Mouse (Mus musculus) hindbrain, embryonic 14.5 days (tissue): Measurements from ENCODE around the gene Zfp598. TPM values are rescaled to one million over a fixed set of nuclear protein-coding genes. Genes with fewer than 3 reads are reported as not detected.

Experiments
- ATAC-seq: fragments of 200-750 bp; cut with Nextera tagmentation; 2 replicates; pipeline ENCODE4 v1.8.0; 2017; ENCODE audit warnings: moderate number of reproducible peaks, mild to moderate bottlenecking, moderate TSS enrichment, moderate library complexity; ENCODE audit not compliant: low FRiP score
- DNase-seq: peaks from one replicate; pipeline ENCODE4 v3.0.0-alpha.2; 2015; ENCODE audit warnings: low spot score
- H3K27ac ChIP-seq: fragments of 300-500 bp; sonication (generic); 2 replicates; pipeline ENCODE4 v1.5.1; 2014; ENCODE audit warnings: mild to moderate bottlenecking, moderate library complexity
- H3K27me3 ChIP-seq: fragments of 300-500 bp; sonication (generic); 2 replicates; pipeline ENCODE4 v1.6.1; 2014; ENCODE audit warnings: mild to moderate bottlenecking, low read length, mixed read lengths; ENCODE audit not compliant: control insufficient read depth, insufficient read depth
- H3K36me3 ChIP-seq: fragments of 300-500 bp; sonication (generic); replicated peaks from 2 replicates; pipeline ENCODE4 v1.6.1; 2014; ENCODE audit not compliant: control insufficient read depth, insufficient read depth
- H3K4me1 ChIP-seq: fragments of 300-500 bp; sonication (generic); replicated peaks from 2 replicates; pipeline ENCODE4 v1.6.1; 2014; ENCODE audit warnings: antibody characterized with exemption, low read length, mixed read lengths; ENCODE audit not compliant: control insufficient read depth, insufficient read depth
- H3K4me2 ChIP-seq: fragments of 300-500 bp; sonication (generic); replicated peaks from 2 replicates; pipeline ENCODE4 v1.6.1; 2014; ENCODE audit warnings: mild to moderate bottlenecking, moderate library complexity
- H3K4me3 ChIP-seq: fragments of 300-500 bp; sonication (generic); replicated peaks from 2 replicates; pipeline ENCODE4 v1.5.1; 2014; ENCODE audit warnings: mild to moderate bottlenecking, low read length
- H3K9ac ChIP-seq: fragments of 300-500 bp; sonication (generic); 2 replicates; pipeline ENCODE4 v1.6.1; 2014
- H3K9me3 ChIP-seq: fragments of 300-500 bp; sonication (generic); 2 replicates; pipeline ENCODE4 v1.6.1; 2016; ENCODE audit warnings: low read length; ENCODE audit not compliant: control insufficient read depth
- WGBS: fragments of 180-500 bp; shearing (Covaris S2); extraction: QIAGEN DNeasy Blood & Tissue Kit; methylation state at CpG from one replicate; pipeline ENCODE4 v1.1.7; 2014; 5-methylcytosine and 5-hydroxymethylcytosine counted together
- polyA plus RNA-seq: library from polyadenylated mRNA; unstranded; fragments of >200 nt; fragmentation: Nextera tagmentation; extraction: Ambion mirVana; gene quantifications from 2 replicates; pipeline ENCODE4 v1.2.1, GENCODE M21; 2014

Zfp598 gene
- polyA plus RNA-seq, 1 experiment from 2014 or later, result 22.8 TPM

DNA sequence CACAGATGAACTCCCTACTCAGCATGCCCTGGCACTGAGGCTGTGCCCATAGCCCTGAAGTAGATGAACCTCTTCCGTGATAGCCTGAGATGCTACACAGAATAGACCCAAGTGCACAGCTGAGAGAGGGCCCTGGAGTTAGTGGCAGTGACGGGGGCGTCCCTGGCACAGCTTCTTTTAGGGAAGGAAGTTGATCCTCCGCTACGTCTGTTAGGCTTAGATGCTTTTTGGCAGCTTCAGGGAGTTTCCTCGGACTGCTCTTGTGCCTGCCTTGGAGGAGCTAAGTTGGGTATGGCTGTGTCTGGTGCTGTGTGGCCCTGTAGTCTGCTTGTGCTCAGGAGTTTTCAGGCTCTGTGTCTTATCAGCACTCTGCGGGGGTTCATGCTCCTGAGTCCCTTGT, 4.8 kb downstream of the Zfp598 start:
- H3K9ac ChIP-seq, result no peak overlapping the region
- no peaks in the 10 kb centered on the region for H3K9me3 ChIP-seq
- H3K4me1 ChIP-seq, result peaks cover 25% of the 10 kb centered on the region
- H3K27me3 ChIP-seq, result no peaks in the 10 kb centered on the region
- ATAC-seq (no peak), DNase-seq (no peak)
- H3K4me2 ChIP-seq, result no peak overlapping the region
- H3K27ac ChIP-seq, result no peak overlapping the region
- 86% methylated on average over 7 of the region's 7 CpGs for WGBS
- H3K4me3 ChIP-seq, result no peak overlapping the region
- peaks cover 26% of the 10 kb centered on the region for H3K36me3 ChIP-seq

GRCm38 (mm10) chr17:24676187-24676586, 6.7 kb downstream of the Zfp598 start:
- DNase-seq (peak; percentile 66), ATAC-seq (no peak)
- H3K27ac ChIP-seq, result no peak overlapping the region
- no peaks in the 10 kb centered on the region for H3K27me3 ChIP-seq
- WGBS, result 56% methylated on average over 2 of the region's 2 CpGs
- H3K9ac ChIP-seq, result no peak overlapping the region
- H3K4me2 ChIP-seq, result no peak overlapping the region
- no peak overlapping the region for H3K4me3 ChIP-seq
- peaks cover 46% of the 10 kb centered on the region for H3K36me3 ChIP-seq
- no peaks in the 10 kb centered on the region for H3K9me3 ChIP-seq
- peaks cover 15% of the 10 kb centered on the region for H3K4me1 ChIP-seq

DNA sequence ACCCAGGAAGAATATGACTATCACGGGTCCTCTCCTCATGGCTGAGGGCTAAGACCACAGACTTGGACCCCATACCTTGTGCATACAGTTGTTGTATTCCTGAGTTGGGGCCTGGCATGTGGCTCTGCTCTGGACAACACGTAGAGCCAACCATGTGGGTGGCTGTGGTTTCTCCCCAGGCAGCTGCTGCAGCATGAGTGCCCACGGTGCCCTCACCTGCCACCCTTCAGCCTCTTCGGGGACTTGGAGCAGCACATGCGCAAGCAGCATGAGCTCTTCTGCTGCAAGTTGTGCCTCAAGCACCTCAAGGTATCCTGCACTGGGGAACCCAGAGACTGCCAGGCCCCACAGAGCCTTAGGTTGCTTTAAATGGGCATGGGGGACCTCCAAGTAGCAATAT, 7.4 kb downstream of the Zfp598 start:
- ATAC-seq, result no peak
- Histone ChIP-seq H3K4me1 (peaks cover 8% of the 10 kb centered on the region), H3K36me3 (peaks cover 52% of the 10 kb centered on the region), H3K27me3 (no peaks in the 10 kb centered on the region), H3K4me2 (no peak overlapping the region), H3K4me3 (no peak overlapping the region), H3K27ac (no peak overlapping the region), H3K9ac (no peak overlapping the region), H3K9me3 (no peaks in the 10 kb centered on the region)
- WGBS, result 92% methylated on average over 5 of the region's 5 CpGs
- no peak for DNase-seq

DNA sequence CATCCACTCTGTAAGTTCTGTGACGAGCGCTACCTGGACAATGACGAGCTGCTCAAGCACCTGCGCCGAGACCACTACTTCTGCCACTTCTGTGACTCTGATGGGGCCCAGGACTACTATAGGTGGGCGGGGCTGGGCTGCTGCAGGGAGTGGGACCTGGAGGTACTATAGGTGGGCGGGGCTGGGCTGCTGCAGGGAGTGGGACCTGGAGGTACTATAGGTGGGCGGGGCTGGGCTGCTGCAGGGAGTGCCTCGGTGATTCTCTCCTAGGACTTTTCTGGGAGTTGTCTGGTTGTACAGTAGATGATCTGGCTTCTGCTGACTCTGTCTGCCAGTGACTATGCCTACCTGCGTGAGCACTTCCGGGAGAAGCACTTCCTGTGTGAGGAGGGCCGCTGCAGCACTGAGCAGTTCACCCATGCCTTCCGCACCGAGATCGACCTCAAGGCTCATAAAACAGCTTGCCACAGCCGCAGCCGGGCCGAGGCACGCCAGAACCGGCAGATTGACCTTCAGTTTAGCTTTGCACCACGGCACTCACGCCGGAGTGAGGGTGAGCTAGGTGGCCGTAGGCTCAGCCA, 8.1 kb downstream of the Zfp598 start:
- no peak overlapping the region for H3K4me3 ChIP-seq
- H3K9me3 ChIP-seq, result no peaks in the 10 kb centered on the region
- 0 out of 2 replicates have a peak, but pooled peaks cover under 1% of the 10 kb centered on the region for H3K4me1 ChIP-seq
- H3K4me2 ChIP-seq, result no peak overlapping the region
- ATAC-seq, result no peak
- H3K9ac ChIP-seq, result no peak overlapping the region
- DNase-seq, result no peak
- no peak overlapping the region for H3K27ac ChIP-seq
- peaks cover 57% of the 10 kb centered on the region for H3K36me3 ChIP-seq
- no peaks in the 10 kb centered on the region for H3K27me3 ChIP-seq
- 94% methylated on average over 24 of the region's 24 CpGs for WGBS

GRCm38 (mm10) chr17:24686514-24686913, 17.0 kb downstream of the Zfp598 start:
- H3K4me3 ChIP-seq, result no peak overlapping the region
- no peak for DNase-seq
- H3K4me2 ChIP-seq, result 0 out of 2 replicates have a peak overlapping the region, but pooled peaks have one; percentile 10

GRCm38 (mm10) chr17:24687146-24687595, 17.7 kb downstream of the Zfp598 start:
- H3K9ac ChIP-seq, result peak overlapping the region; percentile 39
- peak overlapping the region; percentile 63 for H3K4me2 ChIP-seq
- ATAC-seq (no peak), DNase-seq (no peak)
- 1% methylated on average over 24 of the region's 25 CpGs for WGBS
- H3K4me1 ChIP-seq, result peaks cover 30% of the 10 kb centered on the region
- no peak overlapping the region for H3K27ac ChIP-seq
- peaks cover 2% of the 10 kb centered on the region for H3K36me3 ChIP-seq
- H3K27me3 ChIP-seq, result peaks cover 20% of the 10 kb centered on the region
- H3K4me3 ChIP-seq, result peak overlapping the region; percentile 28
- H3K9me3 ChIP-seq, result no peaks in the 10 kb centered on the region

More at GRCm38 (mm10) chr17:24686514-24686913, 17.0 kb downstream of the Zfp598 start:
- Histone ChIP-seq H3K9ac (no peak overlapping the region), H3K4me1 (peaks cover 30% of the 10 kb centered on the region), H3K36me3 (peaks cover 8% of the 10 kb centered on the region), H3K27ac (no peak overlapping the region), H3K27me3 (peaks cover 20% of the 10 kb centered on the region), H3K9me3 (no peaks in the 10 kb centered on the region)
- no peak for ATAC-seq
- WGBS, result 28% methylated on average over 16 of the region's 16 CpGs

- H3K27me3 ChIP-seq, result peaks cover 20% of the 10 kb centered on the region
- ATAC-seq, result no peak
- H3K9ac ChIP-seq, result peak overlapping the region; percentile 39
- no peak for DNase-seq
- no peak overlapping the region for H3K27ac ChIP-seq
- H3K4me2 ChIP-seq, result peak overlapping the region; percentile 63
- H3K36me3 ChIP-seq, result peaks cover under 1% of the 10 kb centered on the region; the same call in 1 of the 2 replicates
- H3K4me3 ChIP-seq, result peak overlapping the region; percentile 28
- peaks cover 30% of the 10 kb centered on the region for H3K4me1 ChIP-seq
- H3K9me3 ChIP-seq, result no peaks in the 10 kb centered on the region
- 19% methylated on average over 23 of the region's 23 CpGs for WGBS
Measured at GRCm38 (mm10) chr17:24687599-24687998, 18.1 kb downstream of the Zfp598 start.

DNA sequence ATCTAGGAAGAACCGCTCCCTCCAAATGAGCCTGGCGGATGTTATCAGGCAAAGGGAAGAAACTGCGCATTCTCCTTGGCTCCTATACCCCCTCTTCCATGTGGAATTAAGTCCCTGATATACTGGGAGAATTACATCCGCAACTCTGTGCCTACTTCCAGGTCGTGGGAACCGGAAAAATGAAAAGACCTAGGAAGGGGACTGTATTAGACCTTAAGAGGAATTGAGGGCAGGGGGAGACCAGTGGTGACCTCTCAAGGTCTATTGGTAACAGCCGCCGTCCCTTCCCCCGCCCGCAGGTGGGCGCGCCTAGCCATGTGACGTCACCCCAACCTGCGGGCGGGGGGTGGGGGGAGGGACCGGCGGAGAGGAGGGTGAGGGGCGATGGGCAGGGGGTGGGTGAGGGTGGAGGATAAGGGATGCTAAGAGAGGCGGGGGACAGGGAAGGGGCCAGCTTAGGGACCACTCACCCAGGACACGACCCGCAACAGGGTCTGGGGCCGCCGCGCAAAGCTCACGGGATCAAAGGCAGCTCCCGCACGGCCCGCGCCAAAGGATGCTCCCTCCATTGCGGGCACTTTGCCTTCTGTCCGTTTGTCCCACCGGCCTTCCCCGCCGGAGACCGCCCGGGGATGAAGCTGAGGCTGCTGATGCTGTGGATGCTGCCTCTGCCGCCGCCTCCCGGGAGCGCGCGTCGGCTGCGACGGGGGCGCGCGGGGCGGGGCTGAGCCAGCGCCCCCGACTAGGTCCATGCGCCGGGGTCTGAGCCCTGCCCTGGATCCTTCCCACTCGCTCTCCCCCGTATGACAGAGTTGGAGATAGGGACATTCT, 20.0 kb downstream of the Zfp598 start, which contains the start of gene Syngr3:
Gene Syngr3, minus strand, starts transcription at position 705 of the 831 bp plus-strand sequence.
- peak; percentile 69 for DNase-seq
- Histone ChIP-seq H3K27me3 (peaks cover 20% of the 10 kb centered on the region), H3K4me1 (peaks cover 30% of the 10 kb centered on the region), H3K4me3 (peak within 1 kb of the TSS; percentile 78), H3K4me2 (peak within 1 kb of the TSS; percentile 63), H3K27ac (peak within 1 kb of the TSS; percentile 93), H3K9ac (peak within 1 kb of the TSS; percentile 96), H3K36me3 (peaks cover 7% of the 10 kb centered on the region), H3K9me3 (no peaks in the 10 kb centered on the region)
- peak; percentile 71 for ATAC-seq
- WGBS, result under 1% methylated on average over 52 of the region's 55 CpGs

GRCm38 (mm10) chr17:24692385-24692784, 22.9 kb downstream of the Zfp598 start:
- peaks cover 43% of the 10 kb centered on the region for H3K4me1 ChIP-seq

More at GRCm38 (mm10) chr17:24692385-24692784, 22.9 kb downstream of the Zfp598 start:
- Histone ChIP-seq H3K36me3 (peaks cover 7% of the 10 kb centered on the region), H3K27me3 (peaks cover 16% of the 10 kb centered on the region), H3K4me3 (no peak overlapping the region), H3K27ac (no peak overlapping the region), H3K9ac (no peak overlapping the region), H3K9me3 (no peaks in the 10 kb centered on the region), H3K4me2 (no peak overlapping the region)
- no peak for DNase-seq
- ATAC-seq, result no peak
- WGBS, result 88% methylated on average over 5 of the region's 5 CpGs
